In the genomic region with DNA sequence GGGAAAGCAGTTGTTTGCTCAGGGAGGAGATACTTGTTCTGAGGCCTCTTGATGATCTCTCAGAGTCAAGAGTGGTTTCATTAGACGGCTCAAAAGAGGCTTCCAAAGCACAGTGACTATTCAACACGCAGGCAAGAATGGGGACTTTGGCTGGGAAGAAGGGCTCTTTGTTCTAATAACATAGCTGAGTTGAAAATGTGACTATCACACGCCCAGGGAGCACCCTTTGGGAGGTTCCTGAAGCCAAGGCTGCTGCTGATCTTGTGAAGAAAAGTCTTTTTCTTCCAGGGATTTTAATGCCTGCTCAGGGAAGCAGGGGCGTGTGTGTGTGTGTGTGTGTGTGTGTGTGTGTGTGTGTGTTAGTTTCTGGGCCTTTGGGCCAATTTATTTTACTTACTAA, we compare ENCODE assay signal across 28 mouse cellular contexts. TPM values are rescaled to one million over a fixed set of nuclear protein-coding genes. Genes with fewer than 3 reads are reported as not detected.
DNase-seq lines count a peak whose midpoint lies in the region; ATAC-seq lines count a peak whose summit lies in the region.
"Had no signal": no experiment of that assay in that cellular context is flagged by ENCODE, and none has a peak within 500 bp of the region (broad histone marks: within the 10 kb centered on the region; RNA-seq: fewer than 3 reads in every experiment).

No protein-coding gene starts in this region.

- no peak overlapping the region for H3K9ac ChIP-seq in embryonic facial prominence, embryonic 14.5 days (ENCODE audit: low read depth, low read length)
- H3K9ac ChIP-seq in lung, embryonic 16.5 days (ENCODE audit: low read length) = no peak overlapping the region
- H3K9ac ChIP-seq: embryonic facial prominence, embryonic 15.5 days; heart, embryonic 13.5 days; hindbrain, embryonic 12.5 days had no signal

- no peak overlapping the region for H3K4me2 ChIP-seq in embryonic facial prominence, embryonic 14.5 days (ENCODE audit: low read depth, low read length)
- H3K4me2 ChIP-seq in lung, embryonic 16.5 days (ENCODE audit: low read depth, low read length) = no peak overlapping the region
- H3K4me2 ChIP-seq: embryonic facial prominence, embryonic 15.5 days; heart, embryonic 13.5 days; hindbrain, embryonic 12.5 days had no signal

- no peak for ATAC-seq in embryonic facial prominence, embryonic 14.5 days (ENCODE audit: low read depth)
- peak; percentile 28; the same call in 1 of the 2 replicates for ATAC-seq in lung, embryonic 16.5 days (ENCODE audit: low read depth)
- ATAC-seq: CD4-positive, CD25-positive, alpha-beta regulatory T cell, adult 4 months; forebrain, embryonic 14.5 days; hindbrain, embryonic 16.5 days; inflammation-experienced regulatory T-cells, adult 6 months had no signal

- no peaks in the 10 kb centered on the region for H3K9me3 ChIP-seq in embryonic facial prominence, embryonic 14.5 days (ENCODE audit: control insufficient read depth, low read length)
- H3K9me3 ChIP-seq in embryonic facial prominence, embryonic 10.5 days = no peaks in the 10 kb centered on the region
- no peaks in the 10 kb centered on the region for H3K9me3 ChIP-seq in lung, embryonic 16.5 days (ENCODE audit: control insufficient read depth, low read length)
- H3K9me3 ChIP-seq: embryonic facial prominence, embryonic 15.5 days; forebrain, embryonic 10.5 days; heart, embryonic 13.5 days; hindbrain, embryonic 12.5 days had no signal

- H3K27ac ChIP-seq in embryonic facial prominence, embryonic 14.5 days (replicated peaks; ENCODE audit: low read depth, low read length) = no peak overlapping the region
- no peak overlapping the region for H3K27ac ChIP-seq in embryonic facial prominence, embryonic 10.5 days (replicated peaks)
- H3K27ac ChIP-seq in lung, embryonic 16.5 days (ENCODE audit: low read length) = 0 out of 2 replicates have a peak overlapping the region, but pooled peaks have one; percentile 13
- H3K27ac ChIP-seq: embryonic facial prominence, embryonic 15.5 days; forebrain, embryonic 10.5 days; heart, embryonic 13.5 days; hindbrain, embryonic 12.5 days had no signal

- WGBS in embryonic facial prominence, embryonic 14.5 days = 40% methylated on average over 4 of the region's 4 CpGs
- 43% methylated on average over 4 of the region's 4 CpGs for WGBS in embryonic facial prominence, embryonic 10.5 days
- 44% methylated on average over 4 of the region's 4 CpGs for WGBS in lung, embryonic 16.5 days

- DNase-seq in embryonic facial prominence, embryonic 14.5 days (ENCODE audit: low spot score) = peak; percentile 22
- DNase-seq in embryonic facial prominence, embryonic 10.5 days (ENCODE audit: low spot score) = no peak
- DNase-seq in gastrocnemius, postnatal 25 days = peak; percentile 27
- no peak for DNase-seq in gastrocnemius, postnatal 14 days
- DNase-seq in lung, postnatal 36 days = no peak
- DNase-seq in urinary bladder, postnatal 14 days (ENCODE audit: low spot score) = no peak
- DNase-seq: adrenal gland, postnatal 10 days; B cell, adult 2 months; cerebellum, adult 18-20 months; cerebellum, adult 9-11 months; cerebellum, postnatal 36 days; heart, postnatal 4 days; kidney, adult 18-20 months had no signal

- H3K4me3 ChIP-seq in embryonic facial prominence, embryonic 14.5 days (ENCODE audit: low read depth, low read length) = no peak overlapping the region
- no peak overlapping the region for H3K4me3 ChIP-seq in embryonic facial prominence, embryonic 10.5 days
- no peak overlapping the region for H3K4me3 ChIP-seq in lung, embryonic 16.5 days (ENCODE audit: low read length)
- H3K4me3 ChIP-seq: embryonic facial prominence, embryonic 15.5 days; erythroblast, embryonic 14.5 days; forebrain, embryonic 10.5 days; heart, embryonic 13.5 days; hindbrain, embryonic 12.5 days had no signal

- no peaks in the 10 kb centered on the region for H3K36me3 ChIP-seq in embryonic facial prominence, embryonic 14.5 days (ENCODE audit: control insufficient read depth, insufficient read depth, low read length)
- no peaks in the 10 kb centered on the region for H3K36me3 ChIP-seq in embryonic facial prominence, embryonic 10.5 days (replicated peaks)
- no peaks in the 10 kb centered on the region for H3K36me3 ChIP-seq in lung, embryonic 16.5 days (ENCODE audit: control insufficient read depth, insufficient read depth, low read length)
- H3K36me3 ChIP-seq: embryonic facial prominence, embryonic 15.5 days; forebrain, embryonic 10.5 days; G1E; heart, embryonic 13.5 days; hindbrain, embryonic 12.5 days had no signal

- H3K4me1 ChIP-seq in embryonic facial prominence, embryonic 14.5 days (ENCODE audit: control insufficient read depth, insufficient read depth, low read length) = no peaks in the 10 kb centered on the region
- 0 out of 2 replicates have a peak, but pooled peaks cover 5% of the 10 kb centered on the region for H3K4me1 ChIP-seq in embryonic facial prominence, embryonic 10.5 days
- H3K4me1 ChIP-seq in lung, embryonic 16.5 days (replicated peaks; ENCODE audit: control insufficient read depth, insufficient read depth, low read length) = no peaks in the 10 kb centered on the region
- H3K4me1 ChIP-seq: embryonic facial prominence, embryonic 15.5 days; heart, embryonic 13.5 days; hindbrain, embryonic 12.5 days had no signal

- intact Hi-C loops in gastrocnemius, postnatal 14 days (cut with DNase I; ENCODE audit: low total_unique reads) = no loop called here

- H3K27me3 ChIP-seq in embryonic facial prominence, embryonic 14.5 days (replicated peaks; ENCODE audit: control insufficient read depth, insufficient read depth, low read length) = no peaks in the 10 kb centered on the region
- no peaks in the 10 kb centered on the region for H3K27me3 ChIP-seq in embryonic facial prominence, embryonic 10.5 days (replicated peaks; ENCODE audit: low read depth, poor library complexity, severe bottlenecking)
- H3K27me3 ChIP-seq in lung, embryonic 16.5 days (ENCODE audit: control insufficient read depth, insufficient read depth, low read depth, low read length) = no peaks in the 10 kb centered on the region
- H3K27me3 ChIP-seq: embryonic facial prominence, embryonic 15.5 days; heart, embryonic 13.5 days; hindbrain, embryonic 12.5 days had no signal

RNA-seq across cellular contexts. Expression of a gene that starts 8.0 kb away (rescaled TPM):
- 3.7 and 4.8 TPM in 2 replicates for polyA plus RNA-seq in embryonic facial prominence, embryonic 14.5 days (2014; fragmentation: Nextera tagmentation; extraction: Ambion mirVana)
- 0.20 TPM in 1 of 2 replicates, not detected in the other for polyA plus RNA-seq in embryonic facial prominence, embryonic 10.5 days (2016; fragmentation: Nextera tagmentation; extraction: Ambion mirVana)
- not detected for total RNA-seq in gastrocnemius, postnatal 25 days (2021)
- not detected for total RNA-seq in gastrocnemius, postnatal 14 days (2021)
- polyA plus RNA-seq in lung, embryonic 16.5 days (2015; fragmentation: Nextera tagmentation; extraction: Ambion mirVana) = 4.9 and 7.3 TPM in 2 replicates
- polyA plus RNA-seq: CD4-positive, CD25-positive, alpha-beta regulatory T cell, adult 4 months; erythroblast, embryonic 14.5 days; forebrain, embryonic 10.5 days; G1E; hindbrain, embryonic 12.5 days; inflammation-experienced regulatory T-cells, adult 6 months had no signal

RNA-seq across cellular contexts. Expression of a gene that starts 33.9 kb away (rescaled TPM):
- not detected in 2 replicates for polyA plus RNA-seq in embryonic facial prominence, embryonic 14.5 days (2014; fragmentation: Nextera tagmentation; extraction: Ambion mirVana)
- polyA plus RNA-seq in embryonic facial prominence, embryonic 10.5 days (2016; fragmentation: Nextera tagmentation; extraction: Ambion mirVana) = not detected in 2 replicates
- total RNA-seq in gastrocnemius, postnatal 25 days (2021) = not detected
- total RNA-seq in gastrocnemius, postnatal 14 days (2021) = not detected
- not detected in 2 replicates for polyA plus RNA-seq in lung, embryonic 16.5 days (2015; fragmentation: Nextera tagmentation; extraction: Ambion mirVana)
- total RNA-seq: adrenal gland, postnatal 4 days; granulocyte monocyte progenitor cell, adult 5-6 weeks; heart, adult 8-10 months; heart, postnatal 4 days had no signal
- polyA plus RNA-seq: CD4-positive, CD25-positive, alpha-beta regulatory T cell, adult 4 months; embryonic facial prominence, embryonic 15.5 days; erythroblast, embryonic 14.5 days; forebrain, embryonic 10.5 days; forebrain, embryonic 14.5 days; G1E; heart, embryonic 13.5 days; heart, postnatal 0 days; hindbrain, embryonic 12.5 days; hindbrain, embryonic 16.5 days had no signal

Comparison
In these comparisons a context has a peak if more than half of its experiments do, and no peak if none do; other contexts are left out.
1. DNase-seq: peak in embryonic facial prominence, embryonic 14.5 days (single experiment) and gastrocnemius, postnatal 25 days (single experiment); none in embryonic facial prominence, embryonic 10.5 days (single experiment), gastrocnemius, postnatal 14 days (single experiment), lung, postnatal 36 days (single experiment) and urinary bladder, postnatal 14 days (single experiment).